Mouse (Mus musculus) spleen, postnatal 14 days (tissue): ENCODE results near the gene Aqp3.
A peak's percentile ranks its signal among the peaks of the same experiment; 100 is the strongest.

ENCODE experiments used
- DNase-seq, 2 experiments: peaks; one replicate each; pipeline ENCODE4 v3.0.0; 2021 to 2022; ENCODE audit warnings: low spot score in 2 of 2

Aqp3 gene

DNA sequence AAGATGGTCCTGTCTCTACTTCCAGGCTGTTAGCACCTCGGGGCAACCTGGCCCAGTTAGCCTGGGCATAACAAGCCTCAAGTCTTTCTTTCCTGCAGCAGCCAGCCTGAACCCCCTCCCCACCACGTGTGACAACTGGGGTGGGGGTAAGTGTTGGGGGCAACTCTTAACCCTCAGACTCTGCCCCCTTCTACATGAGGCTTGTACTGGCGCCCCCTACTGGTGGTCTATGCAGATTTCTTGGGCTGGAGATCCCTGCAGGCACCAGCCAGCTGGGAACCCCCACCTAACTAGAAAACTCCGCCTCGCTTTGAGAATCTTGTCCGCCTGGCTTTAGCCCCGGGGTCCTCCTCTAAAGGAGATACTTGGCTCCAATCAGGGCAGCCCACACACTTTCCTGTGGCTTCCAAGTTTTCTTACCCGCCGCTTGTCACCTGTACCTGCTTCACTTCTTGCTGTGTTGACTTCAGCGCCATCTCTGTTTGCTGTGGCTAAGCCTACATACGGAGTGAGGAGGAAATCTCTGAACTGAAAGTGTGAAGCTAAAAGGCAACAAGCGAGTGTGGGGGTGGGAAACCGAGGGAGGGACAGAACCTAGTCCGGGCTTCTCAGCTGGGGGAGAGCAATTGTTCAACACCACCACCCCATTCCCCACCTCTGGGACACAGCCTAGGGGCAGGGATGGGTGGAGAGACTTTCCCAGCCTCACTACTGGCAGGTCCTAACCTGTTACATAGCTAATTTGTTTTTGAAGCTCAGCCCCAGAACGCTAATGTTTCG, 33.9 kb downstream of the Aqp3 start:
- DNase-seq: peak in 1 of 2 experiments; percentile 16

- no peak for DNase-seq
Observed at GRCm38 (mm10) chr4:41063351-41063750, 34.6 kb downstream of the Aqp3 start.

GRCm38 (mm10) chr4:41057361-41057760, 40.6 kb downstream of the Aqp3 start:
- no peak for DNase-seq

DNA sequence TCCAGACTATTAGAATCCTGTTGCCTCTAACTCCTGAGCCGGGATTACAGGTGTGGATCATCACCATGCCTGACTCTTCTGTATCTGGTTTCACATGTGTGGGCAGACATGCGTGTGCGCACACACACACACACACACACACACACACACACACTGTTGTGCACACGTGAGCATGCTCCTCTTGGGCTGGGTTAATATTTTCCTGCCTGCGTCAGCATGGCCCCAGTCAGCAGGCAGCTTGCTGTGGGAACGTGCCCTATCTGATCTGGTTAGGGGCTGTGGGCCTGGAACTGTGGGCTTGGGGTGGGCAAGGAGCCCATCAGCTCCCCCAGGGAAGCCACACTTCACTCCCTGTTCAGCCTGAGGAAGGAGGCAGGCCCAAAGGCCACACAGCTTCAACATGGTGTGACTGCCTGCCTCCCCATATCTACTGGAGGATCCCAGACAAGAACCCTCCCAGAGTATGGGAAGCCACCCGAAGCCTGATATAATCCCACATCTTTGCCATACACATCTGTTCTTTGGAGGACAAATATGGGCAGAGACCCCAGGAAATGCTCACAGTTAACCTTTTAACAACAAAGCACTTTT, 41.1 kb downstream of the Aqp3 start:
- no peak for DNase-seq

DNA sequence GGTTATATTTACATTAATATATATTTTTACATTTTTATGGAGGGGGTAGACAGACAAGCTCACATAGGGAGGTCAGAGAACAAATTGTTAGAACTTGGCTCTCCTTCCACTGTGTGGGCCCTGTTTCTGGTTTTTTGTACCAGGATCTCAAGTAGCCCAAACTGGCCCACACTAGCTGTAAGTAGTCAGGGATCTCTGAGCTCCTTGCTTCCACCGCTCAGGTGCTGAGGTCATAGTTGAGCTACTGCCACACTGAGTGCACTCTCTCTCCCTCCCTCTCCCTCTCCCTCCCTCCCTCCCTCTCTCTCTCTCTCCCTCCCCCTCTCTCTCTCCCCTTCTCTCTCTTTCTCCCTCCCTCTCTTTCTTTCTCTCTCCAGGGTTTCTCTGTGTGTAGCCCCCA, 41.7 kb downstream of the Aqp3 start:
- no peak for DNase-seq

DNA sequence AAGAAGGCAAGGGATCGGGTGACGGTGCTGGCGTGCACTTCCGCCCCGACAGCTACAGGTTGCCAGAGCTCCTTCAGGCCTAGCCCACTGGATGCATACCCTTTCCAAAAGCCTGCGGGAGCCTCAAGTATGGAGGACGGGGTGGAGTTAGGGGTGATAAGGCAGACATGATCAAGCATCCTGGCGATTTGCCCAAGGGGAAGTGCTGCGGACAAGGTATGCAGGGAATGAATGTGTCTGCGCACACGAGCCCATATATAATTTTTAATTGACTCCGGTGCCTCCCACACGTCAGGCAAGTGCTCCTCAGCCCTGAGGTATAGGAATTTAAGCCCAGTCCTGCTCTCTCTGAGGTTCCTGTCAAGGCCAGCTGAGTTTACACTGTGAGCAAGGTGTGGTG, 42.9 kb downstream of the Aqp3 start:
- no peak for DNase-seq

GRCm38 (mm10) chr4:41051781-41052180, 46.2 kb downstream of the Aqp3 start:
- no peak for DNase-seq

GRCm38 (mm10) chr4:41050726-41051675, 47.0 kb downstream of the Aqp3 start:
- DNase-seq: peak; percentile 49 to 72

DNA sequence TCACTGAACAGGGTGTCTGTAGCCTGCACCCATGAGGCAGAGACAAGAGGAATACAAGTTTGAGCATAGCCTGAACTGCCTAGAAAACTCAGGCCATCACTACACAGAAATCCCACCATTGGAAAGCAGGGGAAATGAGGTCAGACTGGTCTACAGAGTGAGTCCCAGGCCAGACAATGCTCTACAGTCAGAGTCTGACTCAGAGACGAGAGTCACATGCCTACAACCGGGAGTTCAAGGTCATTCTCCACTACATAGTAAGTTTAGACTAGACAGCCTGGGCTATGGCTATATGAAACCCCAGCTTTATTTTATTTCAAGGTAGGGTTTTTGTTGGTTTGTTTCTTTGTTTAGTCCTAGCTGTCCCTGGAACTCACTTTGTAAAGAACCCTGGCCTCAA, 49.1 kb downstream of the Aqp3 start:
- no peak for DNase-seq

DNA sequence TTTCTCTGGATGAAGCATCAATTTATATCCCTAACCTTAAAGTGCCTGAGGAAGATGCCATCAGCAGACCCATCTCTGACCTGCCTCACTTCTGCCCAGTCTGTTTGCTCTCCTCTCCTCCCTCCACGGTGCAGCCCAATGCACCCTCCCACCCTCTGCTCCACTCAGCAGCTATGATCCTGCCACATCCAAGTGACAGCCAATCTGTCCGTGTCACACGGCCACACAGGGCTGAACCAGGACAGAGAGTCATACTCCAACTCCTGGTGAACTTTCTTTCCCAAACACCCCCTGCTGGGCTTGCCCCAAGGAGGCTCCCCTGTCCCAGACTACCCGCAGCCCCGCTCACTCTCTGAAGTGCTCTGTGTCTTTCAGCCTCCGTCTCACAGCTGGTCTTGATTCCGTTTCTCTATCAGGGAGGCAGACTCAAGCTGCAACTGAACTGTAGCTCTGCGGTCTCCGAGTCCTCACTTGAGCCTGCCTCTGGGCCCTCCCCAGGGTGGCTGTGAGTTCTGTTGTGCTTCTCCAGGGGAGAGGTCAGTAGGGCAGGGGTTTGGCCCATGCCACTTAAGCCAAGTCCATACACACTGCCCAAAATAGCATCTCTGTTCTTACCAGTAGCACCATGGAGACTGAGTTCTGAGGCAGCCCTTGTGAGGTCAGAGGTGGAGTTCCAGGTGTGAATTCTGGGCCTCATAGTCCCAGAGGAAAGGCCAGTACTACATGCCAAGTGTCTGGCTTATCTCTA, 50.3 kb downstream of the Aqp3 start, which contains the start of gene Aqp7:
Gene Aqp7 (minus strand): TSS at position 616 of the 748 bp plus-strand sequence.
- no peak for DNase-seq

- DNase-seq: no peak
Observed at GRCm38 (mm10) chr4:41046254-41046795, 51.7 kb downstream of the Aqp3 start.

GRCm38 (mm10) chr4:41045288-41045687, 52.7 kb downstream of the Aqp3 start:
- DNase-seq: no peak

- no peak for DNase-seq
Observed at GRCm38 (mm10) chr4:41043961-41044360, 54.0 kb downstream of the Aqp3 start.

DNA sequence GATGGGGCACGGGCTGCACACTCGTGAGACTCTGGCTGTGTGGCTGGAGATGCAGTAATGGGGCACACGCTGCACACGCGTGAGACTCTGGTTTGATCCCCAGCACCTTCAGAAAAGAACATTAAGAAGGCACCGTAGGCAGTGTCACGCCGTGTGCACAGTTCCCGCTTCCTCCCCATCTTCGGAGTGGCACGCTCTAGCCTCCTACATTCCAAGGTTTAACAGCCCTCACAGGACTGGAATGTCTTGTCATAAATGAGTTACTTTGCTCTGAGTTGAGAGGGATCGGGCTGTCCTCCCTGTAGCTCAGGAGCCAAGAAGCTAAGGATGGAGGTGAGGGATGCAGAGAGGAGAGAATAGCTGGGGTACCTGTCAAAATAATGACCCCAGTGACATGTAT, 55.1 kb downstream of the Aqp3 start:
- DNase-seq: no peak
